ENCODE assay signal across 10 mouse cellular contexts in genomic region chr9:45413478-45414140, GRCm38 (mm10). TPM values are rescaled to one million over a fixed set of nuclear protein-coding genes. Genes with fewer than 3 reads are reported as not detected.
DNase-seq lines count a peak whose midpoint lies in the region; ATAC-seq and TF ChIP-seq lines count a peak whose summit lies in the region.
"Had no signal": no experiment of that assay in that cellular context is flagged by ENCODE, and none has a peak within 500 bp of the region (broad histone marks: within the 10 kb centered on the region; RNA-seq: fewer than 3 reads in every experiment).

No protein-coding gene starts in this region.

- H3K4me2 ChIP-seq in forebrain, embryonic 11.5 days (ENCODE audit: low read depth, low read length, severe bottlenecking): no peak overlapping the region
- H3K4me2 ChIP-seq in forebrain, embryonic 12.5 days: no peak overlapping the region
- no peak overlapping the region for H3K4me2 ChIP-seq in lung, postnatal 0 days (replicated peaks; ENCODE audit: low read depth, low read length)
- H3K4me2 ChIP-seq: heart, embryonic 13.5 days; lung, embryonic 15.5 days had no signal

- H3K4me3 ChIP-seq in forebrain, embryonic 11.5 days (ENCODE audit: low read depth, low read length): no peak overlapping the region
- H3K4me3 ChIP-seq in forebrain, embryonic 12.5 days (replicated peaks): no peak overlapping the region
- H3K4me3 ChIP-seq in lung, postnatal 0 days (ENCODE audit: low read depth, low read length): no peak overlapping the region
- H3K4me3 ChIP-seq: heart, embryonic 13.5 days; lung, embryonic 15.5 days had no signal

- ATAC-seq in forebrain, embryonic 11.5 days (replicated peaks; ENCODE audit: low FRiP score): no peak
- ATAC-seq in forebrain, embryonic 12.5 days (ENCODE audit: low FRiP score): no peak
- ATAC-seq in lung, postnatal 0 days: no peak

- no peaks in the 10 kb centered on the region for H3K27me3 ChIP-seq in forebrain, embryonic 11.5 days (ENCODE audit: control insufficient read depth, insufficient read depth, low read length)
- H3K27me3 ChIP-seq in forebrain, embryonic 12.5 days: peaks cover 33% of the 10 kb centered on the region
- no peaks in the 10 kb centered on the region for H3K27me3 ChIP-seq in lung, postnatal 0 days (replicated peaks; ENCODE audit: insufficient read depth, low read length)

- H3K9me3 ChIP-seq in forebrain, embryonic 11.5 days (ENCODE audit: control insufficient read depth, low read length): no peaks in the 10 kb centered on the region
- no peaks in the 10 kb centered on the region for H3K9me3 ChIP-seq in forebrain, embryonic 12.5 days
- no peaks in the 10 kb centered on the region for H3K9me3 ChIP-seq in lung, postnatal 0 days (ENCODE audit: low read length)
- H3K9me3 ChIP-seq: heart, embryonic 13.5 days; lung, embryonic 15.5 days had no signal

- H3K36me3 ChIP-seq in forebrain, embryonic 11.5 days (ENCODE audit: control insufficient read depth, insufficient read depth, low read length): no peaks in the 10 kb centered on the region
- no peaks in the 10 kb centered on the region for H3K36me3 ChIP-seq in forebrain, embryonic 12.5 days (replicated peaks)
- H3K36me3 ChIP-seq in lung, postnatal 0 days (ENCODE audit: insufficient read depth, low read length): no peaks in the 10 kb centered on the region
- H3K36me3 ChIP-seq: heart, embryonic 13.5 days; lung, embryonic 15.5 days had no signal

- H3K9ac ChIP-seq in forebrain, embryonic 11.5 days (ENCODE audit: low read length): no peak overlapping the region
- H3K9ac ChIP-seq in forebrain, embryonic 12.5 days: no peak overlapping the region
- no peak overlapping the region for H3K9ac ChIP-seq in lung, postnatal 0 days (replicated peaks; ENCODE audit: low read depth)
- H3K9ac ChIP-seq: heart, embryonic 13.5 days; lung, embryonic 15.5 days had no signal

- H3K4me1 ChIP-seq in forebrain, embryonic 11.5 days (replicated peaks; ENCODE audit: control insufficient read depth, insufficient read depth, low read length): no peaks in the 10 kb centered on the region; the same call in 1 of the 2 replicates
- H3K4me1 ChIP-seq in forebrain, embryonic 12.5 days: peaks cover 4% of the 10 kb centered on the region
- no peaks in the 10 kb centered on the region for H3K4me1 ChIP-seq in lung, postnatal 0 days (ENCODE audit: insufficient read depth, low read depth, low read length)
- H3K4me1 ChIP-seq: lung, embryonic 15.5 days had no signal

- 51% methylated on average over 5 of the region's 5 CpGs for WGBS in forebrain, embryonic 11.5 days
- WGBS in forebrain, embryonic 12.5 days: 58% methylated on average over 5 of the region's 5 CpGs
- 49% methylated on average over 5 of the region's 5 CpGs for WGBS in lung, postnatal 0 days

- TF ChIP-seq CTCF in lung, postnatal 0 days (IDR thresholded peaks at IDR 0.05): peak; percentile 68

- DNase-seq in forebrain, embryonic 11.5 days (ENCODE audit: low spot score): peak; percentile 70
- DNase-seq in right cerebral cortex, postnatal 14 days: peak; percentile 66
- no peak for DNase-seq in right cerebral cortex, adult 18-20 months
- DNase-seq in embryo, embryonic 9.5 days (ENCODE audit: extremely low spot score): peak; percentile 20
- peak; percentile 19 for DNase-seq in lung, postnatal 0 days (ENCODE audit: low spot score)
- no peak for DNase-seq in urinary bladder, adult 2 months (ENCODE audit: low spot score)
- no peak for DNase-seq in urinary bladder, postnatal 25 days (ENCODE audit: low spot score)

- H3K27ac ChIP-seq in forebrain, embryonic 11.5 days (ENCODE audit: low read depth, low read length): no peak overlapping the region
- no peak overlapping the region for H3K27ac ChIP-seq in forebrain, embryonic 12.5 days
- no peak overlapping the region for H3K27ac ChIP-seq in lung, postnatal 0 days (ENCODE audit: low read length)
- H3K27ac ChIP-seq: heart, embryonic 13.5 days; lung, embryonic 15.5 days had no signal

- no peak for TF ChIP-seq EP300 in lung, postnatal 0 days (IDR thresholded peaks at IDR 0.05)

RNA-seq across cellular contexts. Expression of gene Dscaml1, which starts 12.8 kb away (rescaled TPM):
- polyA plus RNA-seq in forebrain, embryonic 11.5 days (2014; fragmentation: Nextera tagmentation; extraction: Ambion mirVana): 3.4 and 5.4 TPM in 2 replicates
- polyA plus RNA-seq in forebrain, embryonic 12.5 days (2016; fragmentation: Nextera tagmentation; extraction: Ambion mirVana): 7.0 and 8.9 TPM in 2 replicates
- 0.16 and 0.19 TPM in 2 replicates for polyA plus RNA-seq in lung, postnatal 0 days (2015; fragmentation: Nextera tagmentation; extraction: Ambion mirVana)
- 0.07 and 0.13 TPM in 2 replicates for polyA plus RNA-seq in urinary bladder, adult 2 months (2012; rRNA removed)

RNA-seq across cellular contexts. Expression of gene Fxyd2, which starts 14.1 kb away (rescaled TPM):
- polyA plus RNA-seq in forebrain, embryonic 11.5 days (2014; fragmentation: Nextera tagmentation; extraction: Ambion mirVana): 1.5 and 3.4 TPM in 2 replicates
- 2.0 and 2.3 TPM in 2 replicates for polyA plus RNA-seq in forebrain, embryonic 12.5 days (2016; fragmentation: Nextera tagmentation; extraction: Ambion mirVana)
- polyA plus RNA-seq in lung, postnatal 0 days (2015; fragmentation: Nextera tagmentation; extraction: Ambion mirVana): 1.2 and 1.5 TPM in 2 replicates
- 10.5 and 16.5 TPM in 2 replicates for polyA plus RNA-seq in urinary bladder, adult 2 months (2012; rRNA removed)

RNA-seq across cellular contexts. Expression of gene Fxyd6, which starts 43.6 kb away (rescaled TPM):
- 122 and 124 TPM in 2 replicates for polyA plus RNA-seq in forebrain, embryonic 11.5 days (2014; fragmentation: Nextera tagmentation; extraction: Ambion mirVana)
- 206 TPM in 2 replicates for polyA plus RNA-seq in forebrain, embryonic 12.5 days (2016; fragmentation: Nextera tagmentation; extraction: Ambion mirVana)
- polyA plus RNA-seq in lung, postnatal 0 days (2015; fragmentation: Nextera tagmentation; extraction: Ambion mirVana): 13.4 and 13.5 TPM in 2 replicates
- polyA plus RNA-seq in urinary bladder, adult 2 months (2012; rRNA removed): 36.8 and 40.3 TPM in 2 replicates

Comparison
In these comparisons a context has a peak if more than half of its experiments do, and no peak if none do; other contexts are left out.
1. DNase-seq: peak in forebrain, embryonic 11.5 days (single experiment), right cerebral cortex, postnatal 14 days (single experiment), embryo, embryonic 9.5 days (single experiment) and lung, postnatal 0 days (single experiment); none in right cerebral cortex, adult 18-20 months (single experiment), urinary bladder, adult 2 months (single experiment) and urinary bladder, postnatal 25 days (single experiment).